Mouse (Mus musculus) cerebellum, adult 9-11 months (tissue): ENCODE results near the gene Spsb4.

Source experiments
- DNase-seq: peaks from one replicate; pipeline ENCODE4 v3.0.0; 2022

Gene Spsb4

DNA sequence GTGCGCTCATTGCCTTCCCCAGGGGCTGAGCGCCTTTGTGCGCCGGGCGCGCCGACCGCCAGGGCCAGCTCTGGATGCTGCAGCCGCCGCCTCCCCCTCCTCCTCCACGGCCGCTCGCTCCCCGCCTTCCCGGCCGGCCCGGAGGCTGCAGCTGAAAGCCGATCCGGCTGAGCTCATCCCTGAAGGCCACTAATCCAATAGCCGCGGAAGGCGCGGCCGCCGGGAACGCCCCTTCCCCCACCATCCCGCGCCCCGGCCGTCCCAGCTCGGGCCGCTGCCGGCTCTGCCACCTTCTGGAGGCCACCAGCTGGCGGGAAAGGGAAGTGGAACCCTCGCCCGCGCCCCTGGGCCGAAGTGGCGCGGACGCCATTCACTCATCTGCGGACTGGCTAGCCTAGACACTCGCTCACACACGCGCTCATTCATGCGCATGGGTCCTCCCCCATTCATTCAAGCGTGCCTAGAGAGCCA, at the start of gene Spsb4:
Gene Spsb4, minus strand, starts transcription at position 167 of the 471 bp plus-strand sequence.
- peak; percentile 41 for DNase-seq

DNA sequence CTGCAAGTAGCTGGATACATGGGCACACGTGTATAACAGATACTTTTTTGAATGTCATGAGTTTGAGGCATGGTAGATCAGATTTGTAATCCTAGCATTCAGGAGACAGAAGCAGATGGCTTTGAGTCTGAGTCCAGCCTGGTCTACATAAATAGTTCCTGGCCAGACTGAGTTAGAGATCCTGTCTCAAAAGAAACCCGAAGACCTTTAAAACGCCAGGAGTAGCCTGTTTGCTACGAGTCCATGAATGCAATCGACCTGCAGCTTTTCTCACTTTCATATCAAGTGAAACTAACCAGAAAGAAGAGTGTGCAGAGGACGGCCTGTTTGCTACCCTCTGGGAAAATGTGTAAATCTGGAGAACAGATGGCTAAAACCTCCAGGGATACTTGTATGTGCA, 49.1 kb upstream of the Spsb4 start:
- no peak for DNase-seq

DNA sequence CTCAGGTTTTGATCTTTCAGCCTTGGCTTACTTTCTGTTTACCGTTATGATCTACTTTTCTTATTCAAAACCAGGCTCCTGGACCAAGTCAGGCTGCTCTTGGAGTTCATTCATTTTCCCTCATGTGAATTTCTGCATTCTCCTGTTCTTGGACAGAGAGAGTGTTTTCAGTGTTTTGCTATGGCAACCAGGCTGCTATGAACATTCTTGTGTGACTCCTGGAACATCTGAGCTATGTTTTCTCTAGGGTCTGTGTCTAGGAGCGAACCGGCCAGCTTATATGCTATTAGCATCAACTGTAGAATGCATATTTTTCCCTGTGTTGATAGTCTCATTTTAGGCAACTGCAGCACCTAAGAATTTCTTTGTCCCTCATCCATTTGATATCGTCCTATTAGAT, 47.2 kb upstream of the Spsb4 start:
- DNase-seq = no peak

DNA sequence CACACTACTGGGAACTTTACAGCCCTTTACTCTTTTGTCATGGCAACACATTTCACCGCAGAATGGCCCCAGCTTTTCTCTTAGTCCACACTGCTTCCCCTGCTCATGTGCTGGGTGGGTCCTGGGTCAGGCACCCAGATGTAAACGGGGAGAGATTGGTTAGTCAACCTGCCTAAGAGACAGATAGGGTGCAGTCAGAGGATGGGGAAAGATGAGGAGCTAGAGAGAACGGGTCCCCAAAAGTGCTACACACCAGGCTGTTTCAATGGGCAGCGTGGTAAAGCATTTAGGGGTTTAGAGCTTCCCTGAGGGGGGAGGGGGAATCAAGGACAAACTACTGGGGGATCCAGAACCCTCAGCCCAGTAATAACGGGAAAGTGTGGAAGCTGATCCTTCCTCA, 46.6 kb upstream of the Spsb4 start:
- no peak for DNase-seq

DNA sequence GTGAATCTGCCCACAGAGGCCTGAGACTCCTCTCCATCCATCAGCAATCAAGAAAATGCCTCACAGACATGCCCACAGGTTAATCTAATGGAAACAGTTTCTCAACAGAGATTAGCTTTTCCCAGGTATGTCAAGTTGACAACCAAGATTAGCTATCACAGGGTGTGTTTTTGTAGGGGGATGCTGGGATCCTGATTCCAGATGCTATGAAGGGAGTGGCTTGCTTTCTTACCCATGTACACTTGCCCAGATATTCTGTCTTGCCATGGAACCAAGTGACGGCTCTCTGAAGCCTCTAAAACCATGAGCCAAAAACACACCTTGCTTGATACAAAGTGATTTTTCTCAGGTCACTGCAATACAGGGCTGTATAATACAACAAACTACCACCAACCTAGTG, 45.5 kb upstream of the Spsb4 start:
- DNase-seq = no peak

- no peak for DNase-seq
Measured at GRCm38 (mm10) chr9:97061696-97062095, 43.1 kb upstream of the Spsb4 start.

- DNase-seq = no peak
Measured at GRCm38 (mm10) chr9:97056541-97057338, 38.1 kb upstream of the Spsb4 start.

DNA sequence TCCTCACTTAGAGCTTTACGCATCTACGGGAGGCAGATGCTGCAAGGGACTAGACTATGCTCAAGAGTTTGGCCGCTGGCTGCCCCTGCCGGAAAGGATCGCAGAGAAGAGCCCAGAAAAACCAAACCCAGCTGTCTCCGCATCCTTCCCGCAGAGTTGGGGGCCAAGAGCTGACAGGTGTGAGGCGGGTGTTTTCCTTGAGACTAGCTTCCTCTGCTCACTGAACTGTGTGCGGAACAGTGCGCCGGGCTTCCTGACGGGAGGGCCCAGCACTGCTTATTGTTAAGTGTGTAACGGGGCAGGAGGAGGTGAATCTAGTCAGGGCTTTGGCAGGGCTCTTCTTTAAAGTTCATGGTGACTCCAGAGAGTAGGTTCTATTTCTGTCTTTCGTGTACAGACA, 37.3 kb upstream of the Spsb4 start:
- no peak for DNase-seq

- no peak for DNase-seq
Measured at GRCm38 (mm10) chr9:97051176-97051575, 32.5 kb upstream of the Spsb4 start.

DNA sequence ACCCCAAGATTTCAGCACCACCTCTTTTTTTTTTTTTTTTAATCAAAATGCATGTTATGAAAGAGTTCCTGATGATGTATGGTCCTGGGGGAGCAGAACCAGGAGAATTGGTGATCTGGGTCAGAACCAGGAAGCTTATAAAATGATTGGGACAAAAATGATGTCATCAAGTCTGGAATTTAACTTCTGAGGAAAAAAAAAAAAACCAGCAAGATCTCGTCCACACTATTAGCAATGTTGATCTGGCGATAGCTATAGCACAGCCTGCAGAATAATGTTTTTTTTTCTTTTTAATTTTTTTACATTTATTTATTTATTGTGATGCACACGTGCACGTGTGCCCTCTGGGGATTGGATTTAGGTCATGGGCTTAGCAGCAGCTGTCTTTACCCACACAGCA, 27.6 kb upstream of the Spsb4 start:
- DNase-seq = no peak

GRCm38 (mm10) chr9:97041633-97042032, 23.0 kb upstream of the Spsb4 start:
- DNase-seq = no peak

- no peak for DNase-seq
Measured at GRCm38 (mm10) chr9:97038010-97038409, 19.4 kb upstream of the Spsb4 start.

GRCm38 (mm10) chr9:97036656-97037055, 18.0 kb upstream of the Spsb4 start:
- DNase-seq = no peak

DNA sequence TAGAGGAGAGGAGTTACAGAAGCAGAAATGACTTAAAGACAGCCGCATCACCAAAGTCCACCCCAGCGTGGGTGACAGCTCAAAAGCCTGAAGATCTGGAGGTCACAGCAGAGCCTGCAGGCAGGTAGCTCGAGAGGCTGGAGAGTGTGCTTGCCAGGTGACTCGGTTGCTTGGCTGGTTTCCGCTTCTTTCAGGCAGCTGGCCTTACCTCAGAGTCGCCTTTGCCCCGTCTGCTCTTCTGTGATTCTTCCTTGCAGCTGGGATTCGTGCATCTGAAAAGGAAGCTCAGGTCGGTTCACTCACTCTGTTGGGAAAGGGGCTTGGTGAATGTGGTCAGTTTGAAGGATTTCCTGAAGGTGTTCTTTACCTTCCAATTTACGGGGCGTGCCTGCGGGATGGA, 8.7 kb upstream of the Spsb4 start:
- DNase-seq = no peak

DNA sequence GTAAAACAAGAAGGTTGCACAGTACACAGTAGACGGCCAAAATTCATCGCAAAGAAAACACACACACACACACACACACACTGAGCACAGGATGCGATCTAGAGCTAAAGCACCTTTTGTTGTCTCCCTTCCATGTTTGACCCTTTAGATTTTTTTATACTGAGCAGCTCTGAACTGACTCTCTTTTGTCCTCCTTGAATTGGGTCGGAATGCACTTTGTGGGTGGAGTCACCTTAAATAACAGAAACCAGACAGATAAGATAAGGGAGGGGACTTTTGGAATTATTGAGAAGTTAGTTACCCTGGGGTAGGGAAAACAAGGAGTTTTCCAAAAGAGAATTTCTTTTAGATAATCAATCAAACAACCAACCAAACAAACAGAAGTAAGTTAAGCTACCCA, 7.4 kb upstream of the Spsb4 start:
- no peak for DNase-seq

DNA sequence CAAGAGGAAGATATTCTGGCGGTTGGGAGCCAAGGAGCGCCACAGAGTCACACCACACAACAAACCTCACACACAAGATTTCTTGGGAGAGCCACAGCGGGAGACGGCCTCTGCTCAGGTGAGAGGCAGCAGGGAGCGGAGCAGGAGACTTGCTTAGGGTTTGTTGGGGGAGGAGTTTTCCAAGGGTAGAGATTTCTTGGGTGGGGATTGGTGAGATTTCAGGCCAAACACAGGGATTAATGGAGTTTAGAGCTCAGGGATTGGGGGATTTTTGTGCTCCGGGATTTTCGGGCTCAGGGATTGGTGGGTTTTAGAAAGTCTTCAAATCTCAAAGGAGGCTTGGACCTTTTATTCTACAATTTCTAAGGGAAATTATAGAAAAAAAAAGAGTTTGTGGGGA, 5.8 kb upstream of the Spsb4 start:
- DNase-seq = no peak

DNA sequence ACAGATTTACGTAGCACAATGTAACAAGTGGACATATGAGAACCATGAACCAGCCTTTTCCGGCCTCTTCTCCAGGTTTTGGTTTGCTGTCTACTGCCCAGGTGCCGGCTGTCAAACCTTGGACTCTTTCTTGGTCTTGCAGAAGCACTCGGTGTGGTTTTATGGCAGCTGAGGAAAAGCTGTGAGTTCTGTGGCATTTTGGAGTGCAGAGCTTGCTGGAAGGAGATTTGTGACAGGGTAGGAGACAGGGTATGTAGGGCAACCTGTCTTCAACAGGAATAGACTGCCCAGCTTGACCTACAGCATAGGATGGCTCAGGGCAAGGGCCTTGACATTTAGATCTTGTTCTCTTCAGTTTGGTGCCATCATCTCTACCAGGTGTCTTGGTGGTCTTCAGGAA, 4.3 kb upstream of the Spsb4 start:
- no peak for DNase-seq

DNA sequence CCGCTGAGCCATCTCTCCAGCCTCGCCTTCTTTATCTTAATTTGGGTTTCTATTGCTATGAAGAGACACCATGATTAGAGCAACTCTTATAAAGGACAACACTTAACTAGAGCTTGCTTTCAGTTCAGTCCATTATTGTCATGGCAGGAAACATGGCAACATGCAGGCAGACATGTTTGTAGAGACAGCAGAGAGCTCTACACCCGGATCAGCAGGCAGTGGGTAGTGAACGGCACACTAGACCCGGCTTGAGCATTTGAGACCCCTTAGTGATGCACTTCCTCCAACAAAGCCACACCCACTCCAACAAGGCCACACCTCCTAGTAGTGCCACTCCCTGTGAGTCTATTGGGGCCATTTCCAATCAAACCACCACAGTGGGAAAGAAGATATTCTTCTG, 3.7 kb upstream of the Spsb4 start:
- no peak for DNase-seq

- DNase-seq = no peak
Measured at GRCm38 (mm10) chr9:97020152-97020551, 1.5 kb upstream of the Spsb4 start.

DNA sequence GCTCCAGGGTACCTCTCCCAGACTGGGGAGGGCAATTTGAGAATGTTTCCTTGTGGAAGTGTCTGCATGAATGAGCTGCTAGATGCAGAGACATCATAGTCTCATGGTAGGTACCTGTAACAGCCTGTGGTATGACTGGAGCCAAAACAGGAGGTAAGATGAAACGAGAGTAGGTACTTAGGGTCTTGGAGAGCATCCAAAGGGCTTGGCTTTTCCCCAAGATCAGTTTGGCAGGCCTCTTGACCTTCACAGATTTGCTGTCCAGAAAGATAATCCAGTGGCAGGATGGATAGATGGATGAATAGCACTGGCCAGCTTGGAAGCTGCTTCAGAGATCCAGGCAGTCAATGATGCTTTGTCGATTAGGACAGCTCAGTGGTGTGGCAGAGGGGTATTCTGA, 1.0 kb upstream of the Spsb4 start:
- DNase-seq = no peak

DNA sequence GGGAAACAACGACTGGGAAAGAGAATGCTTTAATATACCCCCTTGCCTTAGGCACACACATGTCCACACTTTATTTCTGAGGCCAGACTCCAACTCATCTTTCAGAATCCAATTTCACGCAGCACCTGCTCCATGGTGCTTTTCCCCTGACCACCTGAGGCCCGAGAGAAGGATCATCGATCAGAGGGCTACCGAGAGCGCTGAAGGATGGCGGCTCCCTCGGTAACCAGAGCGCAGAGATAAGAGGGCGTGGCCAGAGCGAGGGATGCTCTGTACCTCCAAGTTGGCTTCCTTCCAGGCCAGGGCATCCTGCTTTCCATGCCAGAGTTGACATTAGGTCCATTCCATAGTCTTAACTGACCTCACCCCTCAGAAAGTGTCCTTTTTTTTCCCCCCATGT, 588 bp upstream of the Spsb4 start:
- peak; percentile 6 for DNase-seq

DNA sequence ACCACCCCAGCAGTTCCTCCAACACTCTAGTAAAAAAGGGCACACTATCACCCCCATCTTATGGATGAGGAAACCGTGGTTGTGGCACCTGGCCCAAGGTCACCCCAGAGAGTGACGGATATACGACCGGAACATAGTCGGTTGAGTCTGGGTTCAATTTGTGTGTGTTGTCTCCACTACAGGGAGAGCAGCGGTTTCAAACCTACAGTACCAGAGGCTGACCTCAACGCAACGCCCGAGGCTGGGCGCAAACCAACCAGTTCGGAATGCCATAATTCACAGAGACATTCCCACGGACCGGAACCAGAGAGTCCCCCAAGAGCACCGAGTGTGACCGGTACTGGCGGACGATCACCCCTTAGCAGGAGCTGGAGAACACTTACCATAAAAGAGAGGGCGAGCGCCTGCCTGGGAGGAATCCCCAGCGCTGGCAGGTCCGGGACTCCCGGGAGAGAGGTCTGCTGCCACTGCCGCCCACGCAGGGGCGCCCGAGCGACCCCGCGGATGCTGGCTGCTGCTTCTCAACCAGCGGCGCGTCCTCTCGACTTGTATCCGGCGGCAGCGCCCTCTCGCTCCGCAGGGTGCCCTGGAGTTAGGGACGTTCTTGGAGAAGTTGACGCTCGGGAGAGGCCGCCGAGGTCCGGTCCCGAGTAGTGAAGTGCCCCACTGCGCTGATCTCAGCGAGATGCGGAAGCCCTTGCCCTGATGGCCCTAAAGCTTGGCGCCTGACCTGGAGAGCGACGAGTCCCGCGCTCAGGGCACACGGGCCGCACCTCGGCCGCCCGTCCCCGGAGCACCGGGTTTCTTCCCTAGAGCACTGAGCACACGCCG, 617 bp downstream of the Spsb4 start:
- DNase-seq = peak; percentile 25

DNA sequence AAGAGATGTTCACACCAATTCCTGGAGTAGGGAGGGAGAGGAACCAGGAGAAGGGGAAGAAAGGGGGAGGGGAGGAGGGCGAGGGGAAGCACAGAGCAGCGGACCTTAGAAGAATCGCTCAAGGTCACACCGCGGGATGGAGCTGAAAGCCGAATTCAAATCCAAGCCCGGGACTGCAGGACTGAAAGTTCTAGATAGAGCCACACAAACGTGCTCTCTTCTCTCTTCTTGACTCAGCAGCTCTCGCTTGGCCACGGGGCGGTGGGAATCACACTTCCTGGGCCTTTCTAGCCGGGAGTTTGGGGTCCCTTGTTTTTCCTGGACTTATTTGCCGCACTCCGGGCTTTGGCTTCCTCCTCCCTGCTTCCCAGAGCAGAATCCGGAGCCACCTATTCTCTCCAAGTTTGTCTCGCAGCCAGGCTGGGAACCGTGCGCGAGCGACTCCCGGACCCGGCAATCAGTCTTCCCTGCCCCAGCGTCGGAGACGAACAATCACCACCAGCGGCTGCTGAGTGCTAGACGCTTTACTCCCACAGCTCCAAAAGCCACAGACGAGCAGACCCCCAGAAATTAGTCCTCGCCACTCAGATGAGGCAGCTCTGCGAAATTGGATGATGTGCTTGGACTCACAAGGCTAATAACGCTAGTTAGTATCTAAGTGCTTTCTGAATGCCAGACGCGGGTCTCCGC, 1.4 kb downstream of the Spsb4 start:
- DNase-seq = no peak

GRCm38 (mm10) chr9:97015751-97016150, 2.9 kb downstream of the Spsb4 start:
- DNase-seq = no peak
